Mouse (Mus musculus) heart, embryonic 11.5 days (tissue): ENCODE data around the gene Cdadc1. TPM values are rescaled to one million over a fixed set of nuclear protein-coding genes. Genes with fewer than 3 reads are reported as not detected.

Source experiments
- ATAC-seq: fragments of 200-750 bp; cut with Nextera tagmentation; replicated peaks from 2 replicates; pipeline ENCODE4 v1.8.0; 2017; ENCODE audit warnings: moderate library complexity; ENCODE audit not compliant: insufficient number of reproducible peaks, low FRiP score, low TSS enrichment
- H3K27ac ChIP-seq: fragments of 300-500 bp; sonication (generic); 2 replicates; pipeline ENCODE4 v1.5.1; 2014; ENCODE audit warnings: mild to moderate bottlenecking, low read depth, low read length
- H3K27me3 ChIP-seq: fragments of 300-500 bp; sonication (generic); 2 replicates; pipeline ENCODE4 v1.6.1; 2014; ENCODE audit warnings: mild to moderate bottlenecking, low read length, mixed read lengths; ENCODE audit not compliant: control insufficient read depth, insufficient read depth
- H3K36me3 ChIP-seq: fragments of 300-500 bp; sonication (generic); 2 replicates; pipeline ENCODE4 v1.6.1; 2014; ENCODE audit warnings: mild to moderate bottlenecking, low read length, moderate library complexity, mixed read lengths; ENCODE audit not compliant: control insufficient read depth, insufficient read depth
- H3K4me1 ChIP-seq: fragments of 300-500 bp; sonication (generic); 2 replicates; pipeline ENCODE4 v1.6.1; 2014; ENCODE audit warnings: low read length; ENCODE audit not compliant: control insufficient read depth, insufficient read depth
- H3K4me2 ChIP-seq: fragments of 300-500 bp; sonication (generic); 2 replicates; pipeline ENCODE4 v1.6.1; 2014; ENCODE audit warnings: mild to moderate bottlenecking, moderate library complexity
- H3K4me3 ChIP-seq: fragments of 300-500 bp; sonication (generic); 2 replicates; pipeline ENCODE4 v1.5.1; 2014; ENCODE audit warnings: low read depth, low read length
- H3K9ac ChIP-seq: fragments of 300-500 bp; sonication (generic); 2 replicates; pipeline ENCODE4 v1.6.1; 2014; ENCODE audit warnings: mild to moderate bottlenecking, low read depth, low read length, moderate library complexity
- H3K9me3 ChIP-seq: fragments of 300-500 bp; sonication (generic); replicated peaks from 2 replicates; pipeline ENCODE4 v1.6.1; 2016; ENCODE audit warnings: low read length; ENCODE audit not compliant: control insufficient read depth
- WGBS: fragments of 180-500 bp; shearing (Covaris S2); extraction: QIAGEN DNeasy Blood & Tissue Kit; methylation state at CpG from one replicate; pipeline ENCODE4 v1.1.7; 2014; ENCODE audit not compliant: insufficient replicate concordance; 5-methylcytosine and 5-hydroxymethylcytosine counted together
- polyA plus RNA-seq: library from polyadenylated mRNA; unstranded; fragments of >200 nt; fragmentation: Nextera tagmentation; extraction: Ambion mirVana; gene quantifications from 2 replicates; pipeline ENCODE4 v1.2.1, GENCODE M21; 2014

Gene Cdadc1
- polyA plus RNA-seq, 1 experiment from 2014 or later, result 26.3 TPM

DNA sequence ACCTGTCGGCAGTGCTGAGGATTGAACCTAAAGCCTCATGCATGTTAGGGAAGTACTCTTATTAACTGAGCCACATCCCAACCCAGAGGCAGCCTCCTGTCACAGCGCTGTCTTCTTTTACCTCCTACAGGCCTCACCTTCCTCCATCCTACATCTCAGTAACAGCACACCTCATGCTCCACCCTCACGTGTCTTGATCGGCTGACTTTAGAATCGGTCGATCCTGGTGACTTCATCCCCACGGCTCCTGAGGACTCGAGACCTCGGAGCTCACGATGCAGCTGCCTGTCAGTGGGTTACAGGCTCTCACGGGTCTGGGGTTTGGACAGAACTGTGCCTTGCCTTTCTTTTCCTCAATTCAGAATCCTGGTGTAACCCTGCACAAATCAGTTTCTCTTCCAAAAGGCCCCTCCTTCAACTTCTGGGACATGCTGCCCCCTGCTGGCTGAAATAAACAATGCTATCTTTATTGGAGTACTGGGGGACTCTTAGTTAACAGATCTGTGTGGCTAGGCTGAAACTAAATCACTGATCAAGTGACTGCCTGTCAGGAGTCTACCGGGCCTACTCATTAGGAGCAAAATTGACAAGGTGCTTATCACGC, 41.7 kb downstream of the Cdadc1 start:
- Histone ChIP-seq H3K27me3 (no peaks in the 10 kb centered on the region), H3K36me3 (no peaks in the 10 kb centered on the region), H3K27ac (no peak overlapping the region), H3K9ac (no peak overlapping the region), H3K4me3 (no peak overlapping the region), H3K4me1 (peaks cover 4% of the 10 kb centered on the region), H3K9me3 (no peaks in the 10 kb centered on the region), H3K4me2 (0 out of 2 replicates have a peak overlapping the region, but pooled peaks have one; percentile 20)
- ATAC-seq, result no peak
- 49% methylated on average over 13 of the region's 13 CpGs for WGBS

GRCm38 (mm10) chr14:59555018-59555417, 42.7 kb downstream of the Cdadc1 start:
- 55% methylated on average over 8 of the region's 8 CpGs for WGBS
- Histone ChIP-seq H3K4me3 (no peak overlapping the region), H3K9ac (no peak overlapping the region), H3K9me3 (no peaks in the 10 kb centered on the region), H3K36me3 (no peaks in the 10 kb centered on the region), H3K27ac (no peak overlapping the region), H3K4me2 (no peak overlapping the region), H3K4me1 (peaks cover 4% of the 10 kb centered on the region), H3K27me3 (no peaks in the 10 kb centered on the region)
- ATAC-seq, result no peak

GRCm38 (mm10) chr14:59554025-59554424, 43.7 kb downstream of the Cdadc1 start:
- no peak overlapping the region for H3K9ac ChIP-seq
- no peaks in the 10 kb centered on the region for H3K27me3 ChIP-seq
- H3K4me2 ChIP-seq, result no peak overlapping the region
- H3K27ac ChIP-seq, result no peak overlapping the region
- H3K9me3 ChIP-seq, result no peaks in the 10 kb centered on the region
- no peak for ATAC-seq
- no peak overlapping the region for H3K4me3 ChIP-seq
- H3K36me3 ChIP-seq, result no peaks in the 10 kb centered on the region
- peaks cover 4% of the 10 kb centered on the region for H3K4me1 ChIP-seq
- WGBS, result 65% methylated on average over 5 of the region's 5 CpGs

- no peaks in the 10 kb centered on the region for H3K27me3 ChIP-seq
- WGBS, result 51% methylated on average over 8 of the region's 8 CpGs
- no peaks in the 10 kb centered on the region for H3K36me3 ChIP-seq
- no peak for ATAC-seq
- no peaks in the 10 kb centered on the region for H3K9me3 ChIP-seq
- no peak overlapping the region for H3K9ac ChIP-seq
- no peak overlapping the region for H3K4me2 ChIP-seq
- no peak overlapping the region for H3K4me3 ChIP-seq
- no peak overlapping the region for H3K27ac ChIP-seq
- peaks cover 4% of the 10 kb centered on the region for H3K4me1 ChIP-seq
Observed at GRCm38 (mm10) chr14:59551956-59552355, 45.8 kb downstream of the Cdadc1 start.

DNA sequence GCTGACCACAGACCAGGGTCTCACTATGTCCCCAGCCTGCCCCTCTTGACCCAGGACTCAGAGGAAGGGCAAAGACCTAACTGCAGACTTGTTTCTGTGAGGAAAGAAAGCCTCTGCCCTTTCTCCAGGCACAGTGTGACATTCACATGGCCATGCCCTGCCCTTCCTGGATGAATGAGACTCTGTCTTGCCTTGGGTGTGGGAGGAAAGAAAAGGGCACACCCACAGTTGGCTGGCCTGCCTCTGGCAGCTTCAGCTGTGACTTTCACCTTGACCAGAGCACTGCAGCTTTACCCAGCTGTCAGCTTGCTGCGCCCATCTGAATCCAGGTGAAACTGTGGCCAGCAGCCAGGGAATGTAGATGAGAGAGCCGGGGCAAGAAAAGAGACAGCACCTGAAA, 46.9 kb downstream of the Cdadc1 start:
- ATAC-seq, result no peak
- H3K9me3 ChIP-seq, result no peaks in the 10 kb centered on the region
- no peak overlapping the region for H3K27ac ChIP-seq
- WGBS, result 88% methylated on average over 2 of the region's 2 CpGs
- no peaks in the 10 kb centered on the region for H3K27me3 ChIP-seq
- H3K4me2 ChIP-seq, result no peak overlapping the region
- H3K4me3 ChIP-seq, result no peak overlapping the region
- peaks cover 4% of the 10 kb centered on the region for H3K4me1 ChIP-seq
- no peaks in the 10 kb centered on the region for H3K36me3 ChIP-seq
- no peak overlapping the region for H3K9ac ChIP-seq

DNA sequence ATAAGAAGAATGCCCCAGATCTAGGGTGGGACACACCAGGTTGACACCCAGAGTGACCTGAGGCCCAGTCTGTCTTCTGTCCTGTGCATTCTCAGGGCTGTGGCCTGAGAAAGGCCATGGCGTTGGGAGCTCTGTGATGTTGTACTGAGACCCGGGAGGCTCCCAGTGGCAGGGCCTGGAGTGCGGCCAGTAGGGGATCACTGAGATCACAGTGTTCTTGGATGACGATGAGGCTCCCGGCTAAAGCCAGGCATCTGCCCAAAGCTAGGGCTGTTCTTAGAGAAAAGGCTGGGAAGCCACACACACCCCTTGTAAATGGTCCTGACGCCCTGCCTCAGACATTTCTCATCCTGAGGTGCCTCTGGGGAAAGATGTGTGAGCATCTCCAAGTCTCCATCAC, 48.7 kb downstream of the Cdadc1 start:
- Histone ChIP-seq H3K4me1 (peaks cover 4% of the 10 kb centered on the region), H3K36me3 (no peaks in the 10 kb centered on the region), H3K4me2 (no peak overlapping the region), H3K4me3 (no peak overlapping the region), H3K9ac (no peak overlapping the region), H3K9me3 (no peaks in the 10 kb centered on the region), H3K27me3 (no peaks in the 10 kb centered on the region), H3K27ac (no peak overlapping the region)
- ATAC-seq, result no peak
- 72% methylated on average over 6 of the region's 6 CpGs for WGBS

DNA sequence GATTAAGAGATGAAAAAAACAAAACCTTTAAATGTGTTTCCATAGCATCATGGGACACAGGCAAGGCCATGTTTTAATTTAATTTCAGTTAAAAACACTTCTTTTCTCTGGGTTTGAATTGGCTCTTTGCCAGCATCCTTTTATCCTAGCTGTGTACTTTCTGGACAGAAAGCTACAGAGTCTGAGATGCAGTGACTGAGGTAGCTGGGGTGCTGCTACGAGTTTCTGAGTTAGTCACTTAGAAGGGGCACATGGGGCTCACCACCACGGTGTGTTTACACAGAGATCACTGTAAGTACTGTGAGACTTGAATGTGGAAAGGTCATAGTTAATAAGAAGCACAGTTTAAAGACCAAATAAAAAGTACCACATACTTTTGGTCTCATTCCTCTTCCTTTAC, 49.2 kb downstream of the Cdadc1 start:
- no peak overlapping the region for H3K4me2 ChIP-seq
- H3K9me3 ChIP-seq, result no peaks in the 10 kb centered on the region
- no peak for ATAC-seq
- H3K36me3 ChIP-seq, result no peaks in the 10 kb centered on the region
- WGBS, result 69% methylated on average over 2 of the region's 2 CpGs
- H3K4me1 ChIP-seq, result peaks cover 4% of the 10 kb centered on the region
- no peak overlapping the region for H3K27ac ChIP-seq
- no peak overlapping the region for H3K9ac ChIP-seq
- no peaks in the 10 kb centered on the region for H3K27me3 ChIP-seq
- no peak overlapping the region for H3K4me3 ChIP-seq

- Histone ChIP-seq H3K27me3 (no peaks in the 10 kb centered on the region), H3K4me2 (no peak overlapping the region), H3K4me3 (no peak overlapping the region), H3K36me3 (no peaks in the 10 kb centered on the region), H3K4me1 (peaks cover 4% of the 10 kb centered on the region), H3K9me3 (no peaks in the 10 kb centered on the region), H3K27ac (no peak overlapping the region), H3K9ac (no peak overlapping the region)
- ATAC-seq, result no peak
- WGBS, result 63% methylated on average over 5 of the region's 5 CpGs
Observed at GRCm38 (mm10) chr14:59547530-59547929, 50.2 kb downstream of the Cdadc1 start.

DNA sequence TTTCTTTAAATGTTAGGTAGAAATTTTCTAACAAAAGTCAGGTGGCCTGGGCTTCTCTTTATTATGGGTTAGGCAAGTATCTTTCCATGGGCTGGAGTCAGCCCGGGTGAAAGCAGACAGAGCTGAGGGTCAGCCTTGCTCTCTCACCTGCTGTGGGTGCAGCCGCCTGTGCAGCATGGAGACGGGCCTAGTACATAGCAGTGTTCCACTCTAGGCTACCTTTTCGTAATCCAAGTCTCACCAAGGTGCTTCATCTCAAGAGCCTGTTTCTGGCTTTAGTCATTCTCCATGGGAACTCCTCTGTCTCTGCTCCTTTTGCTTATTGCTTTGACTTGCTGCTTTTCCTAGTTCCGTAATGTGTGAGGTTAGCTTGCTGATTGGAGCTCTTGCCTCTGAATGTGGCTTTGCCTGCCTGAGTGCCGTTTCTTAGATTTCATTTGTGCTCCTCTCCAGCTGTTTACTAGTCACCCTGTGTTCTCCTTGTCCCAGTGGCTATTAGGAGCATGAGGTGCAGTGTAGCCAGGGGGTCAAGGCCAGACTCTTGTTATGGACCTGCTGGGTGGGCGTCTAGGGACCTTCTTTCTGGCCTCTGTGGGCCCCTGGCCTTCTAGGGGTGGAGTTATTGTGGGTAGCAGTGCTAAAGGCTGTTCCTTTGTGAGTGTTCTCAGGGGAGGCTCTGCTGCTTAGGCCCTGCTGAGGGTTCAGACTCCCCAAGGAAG, 51.4 kb downstream of the Cdadc1 start:
- 84% methylated on average over 7 of the region's 7 CpGs for WGBS
- H3K27me3 ChIP-seq, result no peaks in the 10 kb centered on the region

More for the DNA sequence above, 51.4 kb downstream of the Cdadc1 start:
- no peaks in the 10 kb centered on the region; the same call in 1 of the 2 replicates for H3K4me1 ChIP-seq
- no peaks in the 10 kb centered on the region for H3K9me3 ChIP-seq
- no peak overlapping the region for H3K27ac ChIP-seq
- no peak overlapping the region for H3K9ac ChIP-seq
- H3K4me3 ChIP-seq, result no peak overlapping the region
- H3K4me2 ChIP-seq, result no peak overlapping the region
- no peaks in the 10 kb centered on the region for H3K36me3 ChIP-seq
- ATAC-seq, result no peak
